Mouse (Mus musculus) kidney, postnatal 4 days (tissue): ENCODE data around the gene Krtap10-4.

ENCODE experiments used
- DNase-seq, 2 experiments: peaks; one replicate each; pipeline ENCODE4 v3.0.0; 2021; ENCODE audit warnings: mixed read lengths in 2 of 2

Gene Krtap10-4

GRCm38 (mm10) chr10:77826951-77827350, at the start of gene Krtap10-4:
Gene Krtap10-4, minus strand, starts transcription at chr10:77827095.
- no peak for DNase-seq

GRCm38 (mm10) chr10:77869651-77870050, 42.8 kb upstream of the Krtap10-4 start:
- DNase-seq, result no peak

- DNase-seq, result peak; percentile 61 to 63
These were observed 40.7 kb upstream of the Krtap10-4 start for GRCm38 (mm10) chr10:77867546-77867945.

- DNase-seq, result no peak
These were observed 37.9 kb upstream of the Krtap10-4 start for GRCm38 (mm10) chr10:77864762-77865143.

GRCm38 (mm10) chr10:77864067-77864761, 37.3 kb upstream of the Krtap10-4 start:
- DNase-seq, result peak; percentile 73 to 82

- no peak for DNase-seq
These were observed 34.8 kb upstream of the Krtap10-4 start, which contains the start of gene Gm3285 for GRCm38 (mm10) chr10:77861675-77862074. Gene Gm3285, plus strand, starts transcription at chr10:77861975.

- DNase-seq, result no peak
These were observed 25.7 kb upstream of the Krtap10-4 start, which contains the start of gene Gm10318 for GRCm38 (mm10) chr10:77852559-77852958. Gene Gm10318, plus strand, starts transcription at chr10:77852859.

- no peak for DNase-seq
These were observed 20.6 kb upstream of the Krtap10-4 start for GRCm38 (mm10) chr10:77847538-77847937.

- no peak for DNase-seq
These were observed 20.1 kb upstream of the Krtap10-4 start for GRCm38 (mm10) chr10:77846961-77847360.

GRCm38 (mm10) chr10:77846503-77846902, 19.6 kb upstream of the Krtap10-4 start, which contains the start of gene Gm36176:
Gene Gm36176, plus strand, starts transcription at chr10:77846803.
- DNase-seq, result no peak

GRCm38 (mm10) chr10:77839006-77839405, 12.1 kb upstream of the Krtap10-4 start:
- no peak for DNase-seq

GRCm38 (mm10) chr10:77835647-77836046, 8.8 kb upstream of the Krtap10-4 start, which contains the start of gene Krtap10-10:
Gene Krtap10-10, plus strand, starts transcription at chr10:77835947.
- no peak for DNase-seq

- no peak for DNase-seq
These were observed 7.7 kb downstream of the Krtap10-4 start for GRCm38 (mm10) chr10:77819203-77819602.

- no peak for DNase-seq
These were observed 8.4 kb downstream of the Krtap10-4 start for GRCm38 (mm10) chr10:77818523-77818922.

- DNase-seq, result peak; percentile 31 to 55
These were observed 11.4 kb downstream of the Krtap10-4 start for GRCm38 (mm10) chr10:77815514-77815913.

- no peak for DNase-seq
These were observed 12.5 kb downstream of the Krtap10-4 start, which contains the start of gene Gm2696 for GRCm38 (mm10) chr10:77814382-77814781. Gene Gm2696, plus strand, starts transcription at chr10:77814682.

- no peak for DNase-seq
These were observed 15.2 kb downstream of the Krtap10-4 start, which contains the start of gene Gm9507 for GRCm38 (mm10) chr10:77811743-77812142. Gene Gm9507, minus strand, starts transcription at chr10:77811843.

- no peak for DNase-seq
These were observed 22.8 kb downstream of the Krtap10-4 start for GRCm38 (mm10) chr10:77804095-77804494.

GRCm38 (mm10) chr10:77798921-77799508, 27.9 kb downstream of the Krtap10-4 start, which contains the start of gene Gm19668:
Gene Gm19668, minus strand, starts transcription at chr10:77799133.
- DNase-seq, result no peak

GRCm38 (mm10) chr10:77798164-77798920, 28.6 kb downstream of the Krtap10-4 start:
- peak; percentile 17 to 24 for DNase-seq

- no peak for DNase-seq
These were observed 29.2 kb downstream of the Krtap10-4 start for GRCm38 (mm10) chr10:77797677-77798076.

GRCm38 (mm10) chr10:77794976-77795375, 31.9 kb downstream of the Krtap10-4 start, which contains the start of gene Gm9639:
Gene Gm9639, minus strand, starts transcription at chr10:77795076.
- no peak for DNase-seq

- DNase-seq, result no peak
These were observed 38.3 kb downstream of the Krtap10-4 start for GRCm38 (mm10) chr10:77788621-77789020.
